Mouse (Mus musculus) large intestine, adult 2 months (tissue): ENCODE data around the gene Gm37240. TPM values are rescaled to one million over a fixed set of nuclear protein-coding genes. Genes with fewer than 3 reads are reported as not detected.

ENCODE experiments used
- DNase-seq: peaks from one replicate; pipeline ENCODE4 v3.0.0-alpha.2; 2012; ENCODE audit warnings: low read depth, low spot score
- WGBS: fragments of 180-500 bp; shearing (Covaris S2); methylation state at CpG from one replicate; pipeline ENCODE4 v1.1.7; 2018; 5-methylcytosine and 5-hydroxymethylcytosine counted together
- polyA plus RNA-seq: library from polyadenylated mRNA; depleted of rRNA; stranded (reverse); fragments of >200 nt; gene quantifications from 2 replicates; pipeline ENCODE4 v1.2.3, GENCODE M21; 2012

Gene Gm37240
- polyA plus RNA-seq, 1 experiment, result 3.7 TPM

GRCm38 (mm10) chr3:84542450-84542849 is 1344.9 kb downstream of the Gm37240 start:
- peak; percentile 44 for DNase-seq
- WGBS, result 6% methylated on average over 3 of the region's 3 CpGs

- 73% methylated on average over 1 of the region's 1 CpGs for WGBS
- DNase-seq, result no peak
These were observed 1345.4 kb downstream of the Gm37240 start for GRCm38 (mm10) chr3:84541881-84542280.

GRCm38 (mm10) chr3:84540640-84541039 is 1346.7 kb downstream of the Gm37240 start:
- DNase-seq, result no peak

- DNase-seq, result no peak
- 76% methylated on average over 6 of the region's 6 CpGs for WGBS
These were observed 1350.3 kb downstream of the Gm37240 start for GRCm38 (mm10) chr3:84536987-84537386.

GRCm38 (mm10) chr3:84533227-84533626 is 1354.1 kb downstream of the Gm37240 start:
- WGBS, result 69% methylated on average over 5 of the region's 5 CpGs
- DNase-seq, result no peak

- 68% methylated on average over 2 of the region's 2 CpGs for WGBS
These were observed 1358.3 kb downstream of the Gm37240 start for GRCm38 (mm10) chr3:84529021-84529420.

GRCm38 (mm10) chr3:84524952-84525351 is 1362.4 kb downstream of the Gm37240 start:
- no peak for DNase-seq
- WGBS, result 55% methylated on average over 1 of the region's 1 CpGs

More at GRCm38 (mm10) chr3:84529021-84529420, 1358.3 kb downstream of the Gm37240 start:
- no peak for DNase-seq

- no peak for DNase-seq
- WGBS, result 85% methylated on average over 3 of the region's 3 CpGs
These were observed 1371.2 kb downstream of the Gm37240 start for GRCm38 (mm10) chr3:84516163-84516562.

GRCm38 (mm10) chr3:84512774-84513515 is 1374.4 kb downstream of the Gm37240 start:
- no peak for DNase-seq
- WGBS, result 87% methylated on average over 6 of the region's 6 CpGs

- WGBS, result 89% methylated on average over 4 of the region's 4 CpGs
- DNase-seq, result no peak
These were observed 1382.1 kb downstream of the Gm37240 start for GRCm38 (mm10) chr3:84505193-84505592.

- 86% methylated on average over 8 of the region's 8 CpGs for WGBS
- no peak for DNase-seq
These were observed 1383.0 kb downstream of the Gm37240 start for GRCm38 (mm10) chr3:84504291-84504690.

- WGBS, result 89% methylated on average over 2 of the region's 2 CpGs
- no peak for DNase-seq
These were observed 1385.2 kb downstream of the Gm37240 start for GRCm38 (mm10) chr3:84502101-84502500.

- 89% methylated on average over 10 of the region's 10 CpGs for WGBS
- no peak for DNase-seq
These were observed 1386.8 kb downstream of the Gm37240 start for GRCm38 (mm10) chr3:84500491-84500890.

- no peak for DNase-seq
- 89% methylated on average over 11 of the region's 11 CpGs for WGBS
These were observed 1389.6 kb downstream of the Gm37240 start for GRCm38 (mm10) chr3:84497718-84498117.

GRCm38 (mm10) chr3:84492657-84493056 is 1394.7 kb downstream of the Gm37240 start:
- 92% methylated on average over 8 of the region's 8 CpGs for WGBS
- DNase-seq, result no peak

GRCm38 (mm10) chr3:84492148-84492547 is 1395.2 kb downstream of the Gm37240 start:
- DNase-seq, result no peak
- 30% methylated on average over 4 of the region's 4 CpGs for WGBS

- WGBS, result 90% methylated on average over 6 of the region's 6 CpGs
- no peak for DNase-seq
These were observed 1398.6 kb downstream of the Gm37240 start for GRCm38 (mm10) chr3:84488716-84489115.

- 49% methylated on average over 3 of the region's 3 CpGs for WGBS
- DNase-seq, result no peak
These were observed 1402.4 kb downstream of the Gm37240 start for GRCm38 (mm10) chr3:84484891-84485290.

- DNase-seq, result no peak
- WGBS, result 77% methylated on average over 4 of the region's 4 CpGs
These were observed 1403.0 kb downstream of the Gm37240 start for GRCm38 (mm10) chr3:84484333-84484732.

- WGBS, result 88% methylated on average over 6 of the region's 6 CpGs
- DNase-seq, result no peak
These were observed 1405.2 kb downstream of the Gm37240 start for GRCm38 (mm10) chr3:84482121-84482520.

GRCm38 (mm10) chr3:84481104-84481503 is 1406.2 kb downstream of the Gm37240 start:
- no peak for DNase-seq
- whole genome bisulfite sequencing, result 11% methylated on average over 11 of the region's 11 CpGs
